Mouse (Mus musculus) layer of hippocampus, postnatal 10 days (tissue): ENCODE measurements around the gene Tox3. TPM values are rescaled to one million over a fixed set of nuclear protein-coding genes. Genes with fewer than 3 reads are reported as not detected.

Experiments used
- DNase-seq, 2 experiments: peaks; one replicate each; pipeline ENCODE4 v3.0.0; 2021; ENCODE audit warnings: low spot score in 2 of 2
- total RNA-seq, 2 experiments: library from RNA; stranded (reverse); gene quantifications; 2 replicates each; pipeline ENCODE4 v1.2.3; 2021

The Tox3 gene
- total RNA-seq, 2 experiments from 2014 or later, result 9.9 to 10.3 TPM

- no peak for DNase-seq
These were observed 17.5 kb downstream of the Tox3 start for GRCm38 (mm10) chr8:90330377-90331285.

DNA sequence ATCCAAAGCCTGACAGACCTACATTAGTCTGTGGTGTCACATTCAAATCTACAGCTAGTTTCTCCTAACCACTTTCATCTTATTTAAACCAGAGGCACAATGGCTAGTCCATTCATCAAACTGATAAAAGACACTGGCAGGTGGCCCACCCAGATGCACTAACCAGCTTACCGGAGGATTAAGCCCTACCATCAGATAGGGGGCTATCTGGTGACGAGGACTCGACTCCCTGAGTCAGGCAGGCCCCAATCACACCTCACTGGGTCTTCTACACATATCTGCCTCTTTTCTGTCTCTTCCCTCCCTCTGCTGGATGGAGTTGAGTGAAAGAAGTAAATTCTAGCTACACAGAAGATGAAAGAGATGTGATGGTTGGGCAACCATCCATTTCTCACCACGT, 24.3 kb downstream of the Tox3 start:
- DNase-seq, result no peak

GRCm38 (mm10) chr8:90322701-90323439, 25.3 kb downstream of the Tox3 start:
- no peak for DNase-seq

GRCm38 (mm10) chr8:90321255-90321654, 26.9 kb downstream of the Tox3 start:
- DNase-seq, result no peak

GRCm38 (mm10) chr8:90314312-90314711, 33.8 kb downstream of the Tox3 start:
- no peak for DNase-seq

GRCm38 (mm10) chr8:90302951-90303350, 45.2 kb downstream of the Tox3 start:
- no peak for DNase-seq

- DNase-seq, result no peak
These were observed 45.9 kb downstream of the Tox3 start for GRCm38 (mm10) chr8:90302252-90302651.

DNA sequence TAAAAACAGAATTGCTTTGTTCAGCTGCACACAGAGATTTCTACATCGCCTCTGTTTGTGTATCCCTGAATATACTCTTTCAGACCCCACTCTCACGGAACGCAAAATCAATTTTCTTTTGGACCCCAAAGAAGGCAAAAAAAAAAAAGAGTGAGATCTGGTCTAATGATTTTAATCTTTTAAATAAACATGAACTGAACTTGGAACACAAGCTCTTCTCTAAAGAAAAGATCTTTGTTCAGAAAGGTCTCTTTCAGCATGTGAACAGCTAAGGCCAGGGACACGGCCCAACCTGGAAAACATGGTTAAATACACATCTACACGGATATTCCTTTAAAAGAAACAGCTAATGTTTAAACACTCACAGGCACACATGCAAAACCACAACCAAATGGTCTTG, 46.6 kb downstream of the Tox3 start:
- DNase-seq, result no peak

- no peak for DNase-seq
These were observed 47.2 kb downstream of the Tox3 start for GRCm38 (mm10) chr8:90300973-90301372.

GRCm38 (mm10) chr8:90294061-90294460, 54.1 kb downstream of the Tox3 start:
- no peak for DNase-seq

DNA sequence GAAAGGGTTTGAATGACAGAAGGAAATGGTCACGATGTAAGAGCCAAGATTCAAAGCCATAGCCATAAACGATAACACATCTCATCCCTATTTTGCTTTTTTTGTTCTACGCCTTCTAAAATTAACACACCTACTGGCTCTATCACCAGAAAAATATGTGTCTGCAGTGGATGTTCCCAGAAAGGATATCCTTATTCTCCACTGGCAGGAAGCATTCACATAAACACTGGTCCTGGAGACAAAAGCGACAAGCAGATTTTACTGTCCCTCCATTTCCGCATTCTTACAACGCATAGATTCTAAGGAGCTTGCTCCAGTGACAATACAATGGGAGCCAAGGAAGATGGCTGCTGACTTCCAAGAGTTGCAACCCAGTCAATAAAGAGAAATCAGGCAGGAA, 57.3 kb downstream of the Tox3 start:
- no peak for DNase-seq

- no peak for DNase-seq
These were observed 71.4 kb downstream of the Tox3 start for GRCm38 (mm10) chr8:90276722-90277121.

DNA sequence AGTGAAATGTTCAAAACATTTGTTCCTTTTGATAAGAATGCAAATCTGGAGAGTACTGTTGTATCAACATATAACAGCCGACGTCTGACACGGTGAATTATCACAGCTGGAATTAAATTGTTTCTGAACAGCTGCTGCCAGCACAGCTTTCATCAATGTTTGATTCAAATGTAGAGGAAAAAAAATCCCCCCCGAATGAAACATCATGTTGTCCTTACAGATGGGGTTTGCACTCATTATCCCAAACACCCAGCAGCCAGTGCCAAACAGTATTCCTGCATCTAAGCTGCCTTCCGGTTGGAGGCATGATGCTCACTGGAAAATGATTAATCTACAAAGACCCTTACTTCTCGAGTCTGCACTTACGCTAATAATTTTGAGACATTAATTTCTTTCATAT, 75.0 kb downstream of the Tox3 start:
- DNase-seq, result no peak

GRCm38 (mm10) chr8:90271920-90272319, 76.2 kb downstream of the Tox3 start:
- DNase-seq, result peak; percentile 30 to 43

DNA sequence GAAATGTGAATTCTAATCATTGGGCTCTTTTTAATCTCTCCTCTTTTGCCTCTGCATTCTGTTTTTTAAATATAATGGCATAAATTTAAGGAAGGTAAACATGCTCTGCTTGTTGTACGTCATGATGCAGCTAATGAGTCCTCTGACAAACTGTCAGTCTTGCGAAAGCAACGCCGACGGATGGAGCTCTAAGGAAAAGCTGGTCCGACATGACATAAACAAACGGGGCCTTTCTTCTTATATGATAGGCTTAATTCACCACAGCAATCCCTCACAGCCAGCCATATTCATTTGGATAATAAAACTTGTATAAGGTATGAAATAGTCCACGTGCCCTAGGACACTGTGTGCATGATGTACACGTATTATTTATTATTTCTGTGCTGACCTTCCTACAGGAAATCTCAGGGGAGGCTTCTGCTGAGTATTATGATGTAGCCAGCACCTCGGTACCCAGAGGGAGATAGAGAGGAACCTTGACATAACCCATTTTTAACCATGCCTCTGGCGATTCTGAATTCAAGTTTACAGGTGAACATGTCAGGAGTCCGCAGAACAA, 80.4 kb downstream of the Tox3 start:
- no peak for DNase-seq

DNA sequence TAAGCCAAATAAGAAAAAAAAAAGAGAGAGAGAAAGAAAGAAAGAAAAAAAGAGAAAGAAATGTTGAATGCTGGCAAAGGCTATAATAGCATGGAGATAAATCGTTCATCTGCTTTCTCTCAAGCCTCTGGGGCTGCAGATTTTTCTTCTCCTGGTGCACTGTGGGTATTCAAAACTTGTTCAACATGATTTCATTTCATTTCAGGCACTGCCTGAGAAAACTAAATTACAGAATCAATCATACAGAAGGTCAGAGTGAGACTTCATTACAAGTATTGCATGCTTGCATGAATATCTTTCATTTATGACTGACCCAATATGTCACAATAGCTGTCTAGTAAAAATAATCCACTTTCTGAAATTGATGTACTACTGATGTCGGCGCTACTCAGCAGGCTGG, 81.2 kb downstream of the Tox3 start:
- DNase-seq, result no peak

GRCm38 (mm10) chr8:90266239-90266638, 81.9 kb downstream of the Tox3 start:
- DNase-seq, result no peak

GRCm38 (mm10) chr8:90254158-90254867, 93.8 kb downstream of the Tox3 start:
- peak; percentile 12 to 32 for DNase-seq

- DNase-seq, result no peak
These were observed 101.8 kb downstream of the Tox3 start for GRCm38 (mm10) chr8:90246357-90246756.

DNA sequence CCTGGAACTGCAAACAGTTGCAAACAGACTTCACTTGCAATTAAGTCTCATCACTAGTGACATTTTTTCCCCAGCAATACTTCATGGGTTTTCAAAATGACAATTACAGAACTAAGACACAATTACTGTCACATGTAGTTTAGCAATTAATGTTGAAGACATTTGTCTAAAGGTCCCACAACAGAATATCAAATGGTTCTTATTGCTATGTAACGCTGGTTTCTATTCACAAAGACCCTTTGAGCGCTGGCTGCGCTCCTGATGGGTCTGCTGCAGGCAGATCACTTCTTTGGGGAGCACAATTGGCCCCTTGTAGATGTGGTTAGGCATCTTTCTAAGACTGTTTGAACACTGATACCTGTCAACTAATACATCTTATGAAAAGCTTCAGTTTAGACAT, 102.3 kb downstream of the Tox3 start:
- no peak for DNase-seq

DNA sequence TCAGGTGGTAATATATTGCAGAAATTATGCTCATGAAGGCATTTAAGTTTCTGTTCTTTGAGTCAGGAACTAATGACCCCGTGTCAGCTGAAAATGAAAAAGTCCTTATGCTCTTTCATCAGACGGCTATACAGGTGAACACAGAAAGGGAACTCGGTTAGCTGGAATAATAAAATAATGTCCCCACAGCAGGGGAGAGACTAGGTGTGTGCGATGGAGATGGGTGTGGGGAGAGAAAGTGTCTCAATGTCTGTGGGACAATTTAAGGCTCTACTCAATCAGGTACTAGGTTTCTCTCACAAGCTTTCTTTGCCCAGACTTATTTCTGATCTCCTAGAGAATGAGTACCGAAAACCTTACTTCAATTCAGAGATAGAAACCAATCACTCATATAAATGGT, 103.0 kb downstream of the Tox3 start:
- DNase-seq, result no peak
